Mouse (Mus musculus): ENCODE data around the gene Gm3839.
"Not testable (repeated sequence)": the region's sequence is repeated elsewhere in the genome, so short reads cannot be mapped to it uniquely, and the experiment has no call there.

The Gm3839 gene

GRCm38 (mm10) chr14:11356626-11357025 is at the start of gene Gm3839:
TSS of gene Gm3839 (minus strand) at chr14:11356726.
- not testable (repeated sequence) for DNase-seq (ENCODE audit: low spot score)

GRCm38 (mm10) chr14:11405661-11406060 is 49.1 kb upstream of the Gm3839 start:
- DNase-seq (ENCODE audit: low spot score) = no peak

- DNase-seq (ENCODE audit: low spot score) = no peak
Observed at GRCm38 (mm10) chr14:11377846-11378245, 21.3 kb upstream of the Gm3839 start.

GRCm38 (mm10) chr14:11375225-11375624 is 18.7 kb upstream of the Gm3839 start:
- no peak for DNase-seq (ENCODE audit: low spot score)

- no peak for DNase-seq (ENCODE audit: low spot score)
Observed at GRCm38 (mm10) chr14:11346086-11346485, 10.4 kb downstream of the Gm3839 start.

- no peak for DNase-seq (ENCODE audit: low spot score)
Observed at GRCm38 (mm10) chr14:11329993-11330392, 26.5 kb downstream of the Gm3839 start.

- no peak for DNase-seq (ENCODE audit: low spot score)
Observed at GRCm38 (mm10) chr14:11307079-11307478, 49.4 kb downstream of the Gm3839 start.

GRCm38 (mm10) chr14:11287956-11288355 is 68.6 kb downstream of the Gm3839 start:
- DNase-seq (ENCODE audit: low spot score) = not testable (repeated sequence)

- no peak for DNase-seq (ENCODE audit: low spot score)
Observed at GRCm38 (mm10) chr14:11257161-11257705, 99.3 kb downstream of the Gm3839 start.

- no peak for DNase-seq (ENCODE audit: low spot score)
Observed at GRCm38 (mm10) chr14:11248053-11248452, 108.5 kb downstream of the Gm3839 start.

GRCm38 (mm10) chr14:11244546-11244945 is 112.0 kb downstream of the Gm3839 start:
- no peak for DNase-seq (ENCODE audit: low spot score)

GRCm38 (mm10) chr14:11232086-11232485 is 124.4 kb downstream of the Gm3839 start:
- no peak for DNase-seq (ENCODE audit: low spot score)
